Mouse (Mus musculus) thymus, postnatal 14 days (tissue): ENCODE results near the gene Gm15319.
A peak's percentile ranks its signal among the peaks of the same experiment; 100 is the strongest.
"Not testable (repeated sequence)": the region's sequence is repeated elsewhere in the genome, so short reads cannot be mapped to it uniquely, and the experiment has no call there.

Experiments
- DNase-seq: peaks from one replicate; pipeline ENCODE4 v3.0.0; 2021

Gene Gm15319

DNA sequence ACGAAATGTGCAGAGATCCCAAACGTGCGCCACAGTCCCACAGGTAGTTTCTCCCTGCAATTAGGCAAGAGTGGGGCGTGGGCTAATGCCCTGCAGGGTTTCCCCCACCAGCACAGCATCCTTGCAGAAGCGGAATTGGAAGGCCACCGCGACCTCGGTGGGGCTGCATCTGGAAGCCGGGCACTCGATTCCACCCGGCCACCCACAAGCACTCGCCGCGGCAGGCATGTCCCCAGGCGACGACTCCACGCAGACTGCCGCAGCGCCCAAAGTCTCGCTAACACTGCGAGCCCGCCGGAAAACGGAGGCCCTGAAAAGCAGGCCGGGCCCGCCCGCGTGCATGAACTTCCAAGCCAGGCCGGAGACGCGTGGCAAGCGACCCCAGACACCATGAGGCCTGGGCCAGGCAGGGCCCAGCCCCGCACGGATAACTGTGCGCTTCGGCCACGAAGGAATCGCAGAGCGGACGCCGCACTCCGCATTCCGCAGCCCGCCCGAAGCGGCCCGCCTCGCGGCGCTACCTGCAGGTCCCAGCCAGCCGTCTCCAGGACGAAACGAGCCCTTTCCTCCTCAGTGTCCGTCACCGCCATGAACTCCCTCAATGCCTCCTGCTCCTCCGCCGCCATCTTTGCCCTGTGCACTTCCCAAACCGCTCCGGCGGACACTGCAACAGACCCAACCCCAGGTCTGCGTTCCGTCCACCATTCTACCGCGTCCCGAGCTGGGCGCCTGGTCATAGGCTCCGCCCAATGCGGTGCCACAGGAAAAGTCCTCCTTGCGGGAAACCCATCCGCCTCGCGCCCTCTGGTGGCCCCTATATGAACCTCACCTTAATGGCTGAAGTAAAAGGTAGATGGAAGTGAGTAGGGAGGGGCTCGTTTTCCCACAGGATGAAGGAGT is 66.0 kb downstream of the Gm15319 start:
- peak; percentile 77 for DNase-seq

GRCm38 (mm10) chr8:20295881-20296280 is 67.1 kb downstream of the Gm15319 start:
- DNase-seq, result not testable (repeated sequence)

DNA sequence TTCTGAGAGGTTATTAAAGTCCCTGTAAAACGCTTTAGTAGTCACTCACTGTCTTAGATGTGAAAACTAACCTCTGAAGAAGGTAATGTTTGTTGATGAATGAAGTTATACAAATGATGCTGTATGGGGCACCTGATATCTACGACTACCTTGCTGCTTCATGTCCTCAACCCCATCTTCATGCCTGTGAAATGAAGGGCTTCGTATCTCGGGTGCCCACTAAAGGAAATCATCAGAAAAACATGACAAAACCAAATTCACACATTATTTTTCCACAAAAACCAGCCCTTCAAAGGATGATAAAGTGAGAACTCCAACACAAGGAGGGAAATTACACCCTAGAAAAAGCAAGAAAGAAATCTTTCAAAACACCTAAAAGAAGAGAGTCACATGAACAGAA is 68.2 kb downstream of the Gm15319 start:
- DNase-seq, result peak; percentile 21

GRCm38 (mm10) chr8:20293966-20294365 is 69.0 kb downstream of the Gm15319 start:
- DNase-seq, result peak; percentile 6

DNA sequence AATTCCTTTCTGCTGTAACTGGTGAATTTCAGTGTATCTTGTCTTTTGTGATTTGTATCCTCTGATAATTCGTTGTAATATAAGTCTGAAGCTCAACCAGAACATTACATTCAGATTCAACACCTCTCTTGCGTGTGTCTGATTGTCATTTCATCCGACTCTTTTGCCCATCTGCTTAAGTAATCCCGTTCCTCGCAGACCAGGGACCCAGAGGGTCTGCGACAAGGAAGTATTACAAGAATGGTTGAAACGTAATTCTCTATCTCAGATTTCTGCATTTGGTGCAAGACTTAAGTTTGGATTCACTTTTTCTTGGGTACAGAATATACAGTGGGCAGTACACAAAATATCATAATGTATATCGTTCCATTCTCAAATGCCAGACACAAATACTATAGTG is 73.0 kb downstream of the Gm15319 start:
- DNase-seq, result not testable (repeated sequence)

DNA sequence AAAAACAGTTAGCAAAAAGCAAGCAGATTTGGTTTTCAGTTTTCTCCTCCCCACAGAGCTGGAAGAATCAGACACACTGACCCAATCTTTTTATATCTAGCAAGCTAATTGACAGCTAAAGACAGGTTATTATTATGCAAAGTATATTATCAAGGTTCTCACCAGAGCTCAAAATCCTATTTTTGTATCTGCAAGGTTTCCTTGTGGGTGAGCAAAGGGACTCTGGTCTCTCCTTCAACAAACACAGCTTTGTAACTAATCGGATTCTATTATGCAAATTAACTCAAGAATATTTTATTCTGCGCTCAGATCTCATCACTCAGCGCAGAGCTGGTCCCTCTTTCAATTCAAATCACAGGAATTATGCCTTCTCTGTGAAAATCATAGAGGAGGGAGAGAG is 74.1 kb downstream of the Gm15319 start:
- peak; percentile 2 for DNase-seq

- peak; percentile 4 for DNase-seq
Observed at GRCm38 (mm10) chr8:20287706-20288105, 75.3 kb downstream of the Gm15319 start.
